Mouse (Mus musculus) urinary bladder, postnatal 4 days (tissue): Measurements from ENCODE around the gene Gm20873.
"Not testable (repeated sequence)": the region's sequence is repeated elsewhere in the genome, so short reads cannot be mapped to it uniquely, and the experiment has no call there.

Source experiments
- DNase-seq, 2 experiments: peaks; one replicate each; pipeline ENCODE4 v3.0.0; 2021 to 2022; ENCODE audit warnings: low spot score in 2 of 2

Gene Gm20873

GRCm38 (mm10) chrY:6266798-6267197 lies at the start of gene Gm20873:
Gene Gm20873, plus strand, starts transcription at chrY:6267098.
- not testable (repeated sequence) for DNase-seq

- DNase-seq, result not testable (repeated sequence)
Measured at GRCm38 (mm10) chrY:6237895-6238294, 29.0 kb upstream of the Gm20873 start, which contains the start of gene Gm21746. Gene Gm21746, minus strand, starts transcription at chrY:6237995.
